Mouse (Mus musculus) heart, embryonic 16.5 days (tissue): ENCODE measurements around the gene Wdr18. TPM values are rescaled to one million over a fixed set of nuclear protein-coding genes. Genes with fewer than 3 reads are reported as not detected.

Experiments
- ATAC-seq: fragments of 200-750 bp; cut with Nextera tagmentation; replicated peaks from 2 replicates; pipeline ENCODE4 v1.8.0; 2017; ENCODE audit warnings: moderate number of reproducible peaks; ENCODE audit not compliant: insufficient read depth, low FRiP score; ENCODE audit errors: extremely low read depth
- H3K27ac ChIP-seq: fragments of 300-500 bp; sonication (generic); 2 replicates; pipeline ENCODE4 v1.5.1; 2014; ENCODE audit warnings: mild to moderate bottlenecking, low read length, control low read depth, moderate library complexity
- H3K27me3 ChIP-seq: fragments of 300-500 bp; sonication (generic); 2 replicates; pipeline ENCODE4 v1.6.1; 2014; ENCODE audit warnings: low read length, mixed read lengths; ENCODE audit not compliant: control insufficient read depth, insufficient read depth
- H3K36me3 ChIP-seq: fragments of 300-500 bp; sonication (generic); 2 replicates; pipeline ENCODE4 v1.6.1; 2014; ENCODE audit not compliant: control insufficient read depth, insufficient read depth
- H3K4me1 ChIP-seq: fragments of 300-500 bp; sonication (generic); 2 replicates; pipeline ENCODE4 v1.6.1; 2014; ENCODE audit warnings: low read length, mixed read lengths; ENCODE audit not compliant: control insufficient read depth, insufficient read depth
- H3K4me2 ChIP-seq: fragments of 300-500 bp; sonication (generic); 2 replicates; pipeline ENCODE4 v1.6.1; 2014; ENCODE audit warnings: low read depth, mild to moderate bottlenecking, control low read depth, low read length
- H3K4me3 ChIP-seq: fragments of 300-500 bp; sonication (generic); 2 replicates; pipeline ENCODE4 v1.5.1; 2014; ENCODE audit warnings: mild to moderate bottlenecking, control low read depth, low read length
- H3K9ac ChIP-seq: fragments of 300-500 bp; sonication (generic); 2 replicates; pipeline ENCODE4 v1.6.1; 2014; ENCODE audit warnings: low read length, control low read depth
- H3K9me3 ChIP-seq: fragments of 300-500 bp; sonication (generic); replicated peaks from 2 replicates; pipeline ENCODE4 v1.6.1; 2016; ENCODE audit warnings: low read length; ENCODE audit not compliant: control insufficient read depth
- WGBS: fragments of 180-500 bp; shearing (Covaris S2); extraction: QIAGEN DNeasy Blood & Tissue Kit; methylation state at CpG from one replicate; pipeline ENCODE4 v1.1.7; 2014; 5-methylcytosine and 5-hydroxymethylcytosine counted together
- polyA plus RNA-seq: library from polyadenylated mRNA; unstranded; fragments of >200 nt; fragmentation: Nextera tagmentation; extraction: Ambion mirVana; gene quantifications from 2 replicates; pipeline ENCODE4 v1.2.1, GENCODE M21; 2015

Wdr18 gene
- polyA plus RNA-seq, 1 experiment from 2014 or later, result 69.6 TPM

GRCm38 (mm10) chr10:79933145-79933679 lies 26.7 kb upstream of the Wdr18 start:
- H3K4me3 ChIP-seq, result no peak overlapping the region
- peaks cover 54% of the 10 kb centered on the region for H3K4me1 ChIP-seq
- 58% methylated on average over 9 of the region's 9 CpGs for WGBS

GRCm38 (mm10) chr10:79933861-79934260 lies 26.1 kb upstream of the Wdr18 start:
- H3K4me2 ChIP-seq, result no peak overlapping the region
- H3K36me3 ChIP-seq, result no peaks in the 10 kb centered on the region
- peaks cover 52% of the 10 kb centered on the region for H3K4me1 ChIP-seq
- H3K27me3 ChIP-seq, result no peaks in the 10 kb centered on the region
- no peak overlapping the region for H3K9ac ChIP-seq
- WGBS, result 72% methylated on average over 6 of the region's 6 CpGs
- no peak for ATAC-seq
- H3K27ac ChIP-seq, result no peak overlapping the region
- H3K9me3 ChIP-seq, result no peaks in the 10 kb centered on the region
- no peak overlapping the region for H3K4me3 ChIP-seq

More at GRCm38 (mm10) chr10:79933145-79933679, 26.7 kb upstream of the Wdr18 start:
- Histone ChIP-seq H3K27ac (0 out of 2 replicates have a peak overlapping the region, but pooled peaks have one; percentile 29), H3K4me2 (no peak overlapping the region), H3K36me3 (no peaks in the 10 kb centered on the region), H3K27me3 (no peaks in the 10 kb centered on the region), H3K9me3 (no peaks in the 10 kb centered on the region), H3K9ac (peak overlapping the region; percentile 51)
- ATAC-seq, result no peak

- Histone ChIP-seq H3K4me1 (peaks cover 49% of the 10 kb centered on the region), H3K4me3 (no peak overlapping the region), H3K9ac (no peak overlapping the region), H3K36me3 (no peaks in the 10 kb centered on the region), H3K4me2 (no peak overlapping the region), H3K27ac (no peak overlapping the region), H3K9me3 (no peaks in the 10 kb centered on the region), H3K27me3 (no peaks in the 10 kb centered on the region)
- 46% methylated on average over 13 of the region's 13 CpGs for WGBS
- ATAC-seq, result peak; percentile 52
Observed at GRCm38 (mm10) chr10:79934272-79934721, 25.7 kb upstream of the Wdr18 start.

GRCm38 (mm10) chr10:79934794-79935569 lies 25.0 kb upstream of the Wdr18 start:
- H3K9me3 ChIP-seq, result no peaks in the 10 kb centered on the region
- no peak overlapping the region for H3K9ac ChIP-seq
- no peak overlapping the region for H3K27ac ChIP-seq
- H3K27me3 ChIP-seq, result no peaks in the 10 kb centered on the region
- H3K4me3 ChIP-seq, result no peak overlapping the region
- no peaks in the 10 kb centered on the region for H3K36me3 ChIP-seq
- 87% methylated on average over 16 of the region's 16 CpGs for WGBS
- no peak for ATAC-seq
- H3K4me2 ChIP-seq, result no peak overlapping the region
- H3K4me1 ChIP-seq, result peaks cover 52% of the 10 kb centered on the region

- Histone ChIP-seq H3K4me3 (peak overlapping the region; percentile 36), H3K4me2 (peak overlapping the region; percentile 60), H3K27me3 (no peaks in the 10 kb centered on the region), H3K4me1 (peaks cover 62% of the 10 kb centered on the region), H3K36me3 (no peaks in the 10 kb centered on the region), H3K27ac (peak overlapping the region; percentile 66), H3K9me3 (no peaks in the 10 kb centered on the region), H3K9ac (no peak overlapping the region)
- no peak for ATAC-seq
- WGBS, result 27% methylated on average over 10 of the region's 10 CpGs
Observed at GRCm38 (mm10) chr10:79936284-79936910, 23.6 kb upstream of the Wdr18 start.

GRCm38 (mm10) chr10:79936911-79937441 lies 23.0 kb upstream of the Wdr18 start:
- Histone ChIP-seq H3K4me1 (peaks cover 62% of the 10 kb centered on the region), H3K27ac (peak overlapping the region; percentile 66), H3K4me2 (peak overlapping the region; percentile 60), H3K4me3 (peak overlapping the region; percentile 36), H3K27me3 (no peaks in the 10 kb centered on the region), H3K9ac (peak overlapping the region; percentile 52; the same call in 1 of the 2 replicates), H3K36me3 (no peaks in the 10 kb centered on the region), H3K9me3 (no peaks in the 10 kb centered on the region)
- 28% methylated on average over 27 of the region's 27 CpGs for WGBS
- ATAC-seq, result peak; percentile 80

- no peak for ATAC-seq
- no peaks in the 10 kb centered on the region for H3K36me3 ChIP-seq
- no peak overlapping the region for H3K27ac ChIP-seq
Observed at GRCm38 (mm10) chr10:79937775-79938526, 22.0 kb upstream of the Wdr18 start.

GRCm38 (mm10) chr10:79940749-79941148 lies 19.2 kb upstream of the Wdr18 start:
- H3K4me1 ChIP-seq, result peaks cover 37% of the 10 kb centered on the region
- H3K27ac ChIP-seq, result no peak overlapping the region
- H3K4me3 ChIP-seq, result no peak overlapping the region
- no peaks in the 10 kb centered on the region for H3K27me3 ChIP-seq
- no peak for ATAC-seq
- H3K36me3 ChIP-seq, result no peaks in the 10 kb centered on the region
- WGBS, result 34% methylated on average over 7 of the region's 7 CpGs
- H3K9ac ChIP-seq, result no peak overlapping the region
- no peaks in the 10 kb centered on the region for H3K9me3 ChIP-seq
- H3K4me2 ChIP-seq, result 0 out of 2 replicates have a peak overlapping the region, but pooled peaks have one; percentile 5

More at GRCm38 (mm10) chr10:79937775-79938526, 22.0 kb upstream of the Wdr18 start:
- Histone ChIP-seq H3K4me1 (peaks cover 53% of the 10 kb centered on the region), H3K9ac (no peak overlapping the region), H3K4me2 (peak overlapping the region; percentile 60), H3K9me3 (no peaks in the 10 kb centered on the region), H3K27me3 (no peaks in the 10 kb centered on the region), H3K4me3 (no peak overlapping the region)
- 81% methylated on average over 11 of the region's 11 CpGs for WGBS
